Mouse (Mus musculus): ENCODE data around the gene Clec2i.
A peak's percentile ranks its signal among the peaks of the same experiment; 100 is the strongest.
"Not testable (repeated sequence)": the region's sequence is repeated elsewhere in the genome, so short reads cannot be mapped to it uniquely, and the experiment has no call there.

Clec2i gene

DNA sequence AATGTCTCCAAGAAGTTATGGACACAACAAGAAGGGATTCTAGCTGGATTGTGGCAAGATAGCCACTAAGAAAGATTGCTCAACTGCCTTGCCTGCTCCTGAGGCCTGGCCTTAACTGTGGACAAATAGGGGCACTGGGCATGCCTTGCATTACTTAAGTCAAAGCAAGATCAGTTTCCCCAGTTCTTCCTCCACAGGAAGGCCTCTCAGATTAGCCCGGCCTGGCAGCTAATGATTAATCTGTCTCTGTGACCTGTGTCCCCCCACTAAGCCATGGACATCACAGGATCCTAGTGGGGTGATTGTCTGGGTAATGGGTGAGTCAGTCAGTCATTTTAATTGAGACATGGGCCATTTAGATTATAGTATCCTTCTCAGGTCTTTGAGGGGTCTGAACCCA is 31.9 kb upstream of the Clec2i start:
- peak in 1 of 2 experiments; percentile 52 for DNase-seq

DNA sequence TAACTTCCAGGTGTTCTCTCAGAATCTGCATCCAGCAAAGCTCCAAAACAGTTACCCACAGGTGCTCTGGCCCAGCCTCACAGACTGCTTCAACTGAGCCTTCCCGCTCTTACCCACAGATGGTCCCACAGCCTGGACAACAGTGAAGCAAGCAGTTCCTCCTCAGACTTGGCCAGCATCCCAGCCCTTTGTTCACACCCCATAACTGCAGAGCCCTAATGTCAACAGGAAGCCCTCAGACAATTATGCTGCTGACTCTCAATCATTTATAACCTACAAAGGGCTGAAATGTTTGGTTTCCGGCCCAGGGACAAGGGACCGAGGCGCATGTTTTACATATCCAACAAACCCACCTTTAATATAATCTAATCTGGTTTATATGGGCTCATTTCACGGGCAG is 31.1 kb upstream of the Clec2i start:
- DNase-seq = peak; percentile 90 to 92

DNA sequence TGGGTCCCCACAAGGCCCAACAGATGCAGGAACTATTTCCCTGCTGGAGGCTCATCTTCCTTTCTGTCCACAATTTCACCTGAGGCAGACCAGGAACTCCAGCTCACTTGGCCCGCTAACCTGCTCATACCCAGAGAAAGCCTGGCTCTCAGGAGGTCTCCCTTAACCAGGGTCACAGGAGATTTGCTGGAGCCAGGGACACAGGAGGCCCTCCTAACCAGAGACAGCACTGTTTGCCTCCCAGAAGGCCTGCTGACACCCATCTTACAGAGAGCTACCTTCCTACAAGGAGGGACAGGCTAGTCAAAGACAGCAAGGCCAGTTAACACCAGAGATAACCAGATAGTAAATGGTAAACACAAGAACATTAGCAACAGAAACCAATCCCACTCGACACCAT is 29.4 kb upstream of the Clec2i start:
- DNase-seq = no peak

DNA sequence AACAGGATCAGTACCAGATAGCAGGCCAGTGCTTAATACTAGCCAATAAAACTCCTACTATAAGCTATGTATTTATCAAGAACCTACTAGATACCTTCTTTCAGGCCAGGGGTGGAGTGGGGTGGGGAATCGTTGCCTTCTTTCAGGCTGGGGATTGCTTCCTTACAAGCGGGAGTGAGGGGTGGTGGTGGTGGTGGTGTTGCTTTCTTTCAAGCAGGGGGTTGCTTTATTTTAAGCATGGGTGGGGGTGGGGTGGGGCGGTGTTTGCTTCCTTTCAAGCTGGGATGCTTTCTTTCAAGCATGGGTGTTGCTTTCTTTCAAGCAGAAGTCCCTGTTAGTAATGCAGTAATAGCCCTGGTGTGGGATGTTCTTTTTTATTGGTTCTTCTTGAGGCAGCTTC is 18.5 kb upstream of the Clec2i start:
- DNase-seq = no peak

DNA sequence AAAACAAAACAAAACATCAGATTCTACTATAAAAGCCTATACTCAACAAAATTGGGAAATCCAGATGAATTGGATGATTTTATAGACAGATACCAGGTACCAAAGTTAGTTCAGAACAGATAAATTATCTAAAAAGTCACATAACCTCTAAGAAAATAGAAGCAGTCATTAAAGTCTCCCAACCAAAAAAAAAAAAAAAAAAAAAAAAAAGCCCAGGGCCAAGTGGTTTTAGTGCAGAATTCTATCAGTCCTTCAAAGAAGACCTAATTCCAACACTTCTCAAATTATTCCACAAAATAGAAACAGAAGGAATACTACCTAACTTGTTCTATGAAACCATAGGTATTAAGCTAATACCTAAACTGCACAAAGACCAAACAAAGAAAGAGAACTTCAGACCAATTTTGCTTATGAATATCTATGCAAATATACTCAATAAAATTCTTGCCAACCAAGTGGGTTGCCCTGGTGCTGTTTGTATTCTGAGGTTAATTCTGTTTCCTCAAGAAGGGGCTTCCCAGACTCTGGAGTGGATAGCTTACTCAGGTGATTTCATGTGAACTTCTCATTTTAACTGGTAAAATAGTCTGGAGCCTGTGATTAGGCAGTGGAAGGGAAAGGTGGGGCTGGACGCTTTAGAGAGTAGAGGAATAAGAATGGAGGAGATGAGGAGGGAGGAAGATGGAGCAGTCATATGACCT is 15.3 kb upstream of the Clec2i start:
- DNase-seq = no peak

DNA sequence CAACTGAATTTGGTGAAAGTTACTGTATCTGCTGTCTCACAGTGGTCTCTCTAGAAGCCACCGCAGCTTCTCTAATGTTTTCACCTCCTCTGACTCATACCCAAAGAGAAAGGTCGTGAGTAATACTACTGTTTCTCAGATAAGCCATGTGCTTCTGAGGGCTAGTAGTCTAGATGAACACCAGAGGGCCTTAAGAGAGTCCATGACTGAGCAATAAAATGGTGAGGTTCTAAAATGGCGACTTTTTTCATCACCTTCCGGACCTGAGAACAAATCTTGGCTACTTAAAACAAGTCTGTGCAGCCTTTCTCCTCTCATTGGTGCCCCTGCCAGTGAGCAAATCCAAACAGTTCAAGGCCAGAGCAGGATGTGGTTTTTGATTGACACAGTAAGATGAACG is 1.4 kb downstream of the Clec2i start:
- no peak for DNase-seq

DNA sequence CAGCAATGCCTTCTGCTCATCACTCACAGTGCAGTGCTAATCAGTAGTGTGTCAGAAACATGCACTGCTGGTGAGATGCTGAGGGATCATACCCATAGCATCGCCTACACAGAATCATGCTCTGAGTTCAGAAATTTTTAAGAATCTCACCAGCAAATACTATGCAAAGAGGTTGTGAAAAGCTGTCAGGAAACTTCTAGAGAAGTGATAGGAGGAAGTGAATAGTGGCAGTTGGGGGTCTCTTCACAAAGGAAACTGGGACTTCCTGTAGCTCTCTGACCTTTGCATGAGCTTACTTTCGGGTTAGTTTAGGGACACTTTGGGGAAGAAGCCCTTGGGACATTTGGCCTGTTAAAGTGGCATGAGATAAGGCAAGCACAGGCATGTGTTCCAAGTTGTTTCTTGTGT is 3.6 kb downstream of the Clec2i start, which contains the start of gene BC035044:
TSS of gene BC035044 (minus strand) at position 179 of the 408 bp plus-strand sequence.
- DNase-seq = no peak

DNA sequence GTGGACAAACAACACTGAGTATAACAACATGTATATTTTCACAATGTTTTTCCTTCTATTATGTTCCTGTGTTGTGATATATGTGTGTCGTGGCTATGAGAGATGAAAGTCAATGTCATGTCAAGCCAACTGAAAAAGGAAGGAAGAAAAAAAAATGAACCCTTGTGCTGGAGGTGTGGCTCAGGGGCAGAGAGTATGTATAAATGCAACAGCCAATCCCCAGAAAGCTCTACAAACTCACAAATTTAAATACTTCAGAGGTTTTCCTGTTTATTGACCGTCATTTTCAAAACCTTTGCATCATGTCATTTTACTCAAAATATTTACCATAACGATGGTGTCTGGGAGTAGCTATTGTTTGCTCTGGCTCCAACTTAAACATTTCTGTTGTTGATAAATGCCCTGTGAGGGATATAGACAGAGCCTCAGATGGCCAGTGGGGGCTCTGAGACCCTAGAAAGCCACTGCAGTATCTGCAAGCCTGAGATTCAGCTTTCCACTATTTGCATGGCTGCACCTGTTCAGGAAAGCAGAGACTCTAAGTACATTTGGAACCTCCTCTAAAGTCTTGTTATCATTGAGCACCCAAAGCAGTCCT is 8.1 kb downstream of the Clec2i start:
- no peak for DNase-seq

DNA sequence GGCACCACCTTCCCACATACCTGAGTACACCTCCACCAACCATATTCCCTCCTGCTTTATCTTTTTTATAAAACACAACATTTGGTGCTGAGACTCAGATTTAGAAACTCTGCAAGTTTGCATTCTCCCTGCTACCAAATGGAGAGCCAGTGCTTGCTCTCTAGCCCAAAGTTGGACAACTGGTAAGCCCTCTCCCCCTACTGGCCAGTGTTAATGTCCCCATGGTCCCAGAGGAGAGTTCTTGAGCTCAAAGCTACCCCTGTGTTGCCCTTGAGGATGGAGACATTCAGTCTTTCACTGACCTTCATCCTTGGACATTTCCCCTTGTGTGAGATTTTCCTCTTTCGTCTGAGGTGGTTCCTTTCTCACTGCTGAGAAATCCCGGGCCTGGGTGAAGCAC is 12.7 kb downstream of the Clec2i start:
- DNase-seq = no peak

DNA sequence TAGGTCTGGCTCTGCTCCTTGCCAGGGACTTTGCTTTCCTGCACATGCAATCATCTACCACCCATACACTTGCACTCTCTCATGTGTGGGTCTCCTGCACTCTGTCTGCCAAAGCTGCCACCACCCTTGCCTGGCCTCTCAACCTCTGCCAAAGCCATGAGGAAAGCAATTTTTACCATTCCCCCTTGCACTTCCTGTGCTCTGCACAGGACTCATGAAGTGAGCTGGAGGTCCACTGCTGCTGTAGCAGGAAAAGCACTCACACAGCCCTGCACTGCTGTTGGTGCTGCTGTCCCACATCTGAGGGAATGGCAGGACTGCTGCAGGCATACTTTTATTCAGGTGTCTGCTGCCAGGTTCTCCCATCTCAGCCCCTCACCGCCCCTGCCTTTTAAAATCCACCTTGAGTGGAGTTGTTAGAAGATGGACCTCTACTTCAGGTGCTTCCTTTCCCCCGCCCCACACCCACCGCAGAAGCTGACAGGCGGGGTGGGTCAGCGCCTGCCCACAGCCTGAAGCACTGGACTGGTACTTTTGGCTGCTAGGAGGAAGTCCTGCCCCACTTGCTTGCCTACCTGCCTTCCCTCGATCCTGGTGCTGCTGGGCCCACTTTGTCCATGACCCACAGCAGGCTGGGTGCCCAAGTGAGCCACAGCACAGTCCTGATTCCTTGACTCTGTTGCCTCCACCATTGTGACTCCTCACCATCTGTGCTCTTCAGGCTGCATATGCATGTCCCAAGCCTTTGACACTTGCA is 13.6 kb downstream of the Clec2i start:
- not testable (repeated sequence) for DNase-seq

DNA sequence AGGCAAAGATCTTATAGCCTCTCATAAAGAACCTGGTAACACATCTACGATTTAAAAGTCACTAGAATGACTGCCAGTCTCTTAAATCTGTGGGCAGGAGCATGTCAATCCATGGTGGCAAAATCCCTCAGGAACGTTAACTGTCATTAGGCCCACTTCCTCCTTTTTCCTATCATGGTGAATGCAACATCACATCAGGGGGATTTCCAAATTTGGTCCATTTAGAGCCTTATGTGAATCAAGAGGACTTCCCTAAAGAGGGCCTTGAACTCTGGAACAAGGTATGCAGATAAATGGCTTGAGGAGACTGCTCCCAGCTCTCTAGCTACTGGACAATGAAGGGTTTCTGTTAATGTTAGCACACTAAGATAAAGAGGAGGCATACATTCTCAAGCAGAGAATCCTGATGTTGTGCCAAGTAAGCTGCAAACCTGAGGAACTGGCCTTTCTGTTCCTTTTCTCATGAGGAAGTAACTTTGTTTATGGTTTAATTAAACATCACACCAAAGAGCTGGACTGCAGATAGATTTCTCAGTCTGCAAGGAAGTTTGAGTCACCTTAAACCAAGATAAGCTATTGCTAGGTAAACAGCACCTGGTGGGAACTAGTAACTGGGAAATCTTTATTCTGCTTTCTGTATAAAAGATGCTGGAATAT is 26.3 kb downstream of the Clec2i start:
- DNase-seq = no peak

DNA sequence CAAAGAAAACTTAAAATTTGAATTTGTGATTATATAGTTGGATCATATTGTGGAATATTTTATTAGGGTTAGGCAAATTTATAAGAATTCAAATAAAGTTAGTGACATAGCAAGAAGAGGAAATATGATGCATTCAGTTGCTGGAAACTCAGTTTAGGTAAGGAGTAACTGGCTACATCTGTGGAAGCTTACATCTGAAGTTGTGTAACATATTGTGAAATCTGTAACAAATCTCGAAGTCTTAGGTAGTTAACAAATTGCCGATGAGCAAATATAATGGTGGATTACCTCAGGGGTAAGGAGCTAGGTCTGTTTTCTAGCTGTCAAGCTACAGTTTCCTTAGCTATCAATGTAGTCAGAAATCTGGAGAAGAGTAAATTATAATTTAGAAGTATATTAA is 29.9 kb downstream of the Clec2i start:
- DNase-seq = no peak

DNA sequence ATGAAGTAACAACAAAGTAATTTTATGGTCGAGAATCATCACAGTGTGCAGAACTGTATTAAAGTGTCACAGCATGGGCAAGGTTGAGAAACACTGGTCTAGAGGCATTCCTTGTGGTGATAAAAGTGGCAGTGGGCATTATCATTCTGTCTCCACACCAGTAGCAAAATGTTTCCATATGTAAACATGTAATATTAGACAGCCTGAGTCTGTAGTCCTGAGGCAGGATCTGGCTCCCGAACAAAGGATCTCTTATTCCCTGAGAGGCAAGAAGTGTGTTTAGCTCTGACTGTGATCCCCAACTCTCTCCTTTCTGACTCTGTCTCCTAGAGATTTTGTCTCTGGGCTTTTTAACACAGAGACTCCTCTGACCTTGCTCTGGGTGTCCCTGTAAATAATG is 45.7 kb downstream of the Clec2i start:
- DNase-seq = no peak

DNA sequence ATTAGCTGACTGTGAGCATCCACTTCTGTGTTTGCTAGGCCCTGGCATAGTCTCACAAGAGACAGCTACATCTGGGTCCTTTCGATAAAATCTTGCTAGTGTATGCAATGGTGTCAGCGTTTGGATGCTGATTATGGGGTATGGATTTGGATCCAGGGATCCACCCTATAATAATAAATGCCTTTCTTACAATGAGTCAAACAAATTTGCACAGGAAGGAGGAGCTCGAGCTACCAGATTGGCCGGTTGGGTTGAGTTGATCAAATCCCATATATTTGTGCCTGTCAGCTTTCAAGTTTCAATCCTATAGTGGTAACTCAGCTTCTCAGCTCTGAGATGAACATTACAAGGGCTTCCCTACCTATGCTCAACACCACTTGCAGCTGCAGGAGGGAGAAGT is 46.7 kb downstream of the Clec2i start, which contains the start of gene Clec2g:
TSS of gene Clec2g (plus strand) at position 301 of the 400 bp plus-strand sequence.
- not testable (repeated sequence) for DNase-seq

DNA sequence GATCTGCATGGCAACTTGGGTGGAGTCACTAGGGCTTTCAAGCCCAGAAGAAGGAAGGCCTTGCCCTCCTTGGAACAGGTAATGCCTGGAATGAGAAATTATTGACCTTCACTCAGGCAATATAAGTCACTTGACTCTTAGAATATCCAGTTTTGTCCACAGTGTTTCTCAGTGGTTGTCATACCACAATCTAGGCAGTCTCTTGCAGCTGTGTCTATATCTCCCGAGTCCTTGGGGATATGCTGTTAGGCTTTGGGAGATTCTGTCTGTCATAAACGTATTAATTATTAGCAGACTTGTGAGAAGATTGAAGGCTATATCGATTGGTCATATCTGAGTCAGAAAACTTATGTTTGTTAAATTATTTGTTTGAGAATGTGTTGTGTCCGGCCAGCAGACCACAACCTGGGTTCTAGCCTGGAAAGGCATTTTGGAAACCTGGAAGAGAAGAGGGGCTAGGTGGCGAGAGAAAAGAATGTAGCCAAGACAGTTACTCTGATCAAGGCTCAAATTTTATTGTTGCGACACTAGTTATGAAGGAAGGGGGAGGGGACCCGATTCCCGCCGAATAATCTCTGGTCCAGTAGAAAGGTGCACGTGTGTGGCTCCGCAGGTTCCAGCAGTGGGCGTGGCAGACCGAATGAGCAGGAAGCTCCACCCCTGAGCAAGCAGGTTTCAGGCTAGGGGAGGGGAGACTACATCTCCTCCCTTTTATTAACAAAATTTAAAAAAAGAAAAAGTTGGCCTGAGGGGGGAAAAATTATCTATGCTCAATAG is 48.7 kb downstream of the Clec2i start:
- DNase-seq = not testable (repeated sequence)

DNA sequence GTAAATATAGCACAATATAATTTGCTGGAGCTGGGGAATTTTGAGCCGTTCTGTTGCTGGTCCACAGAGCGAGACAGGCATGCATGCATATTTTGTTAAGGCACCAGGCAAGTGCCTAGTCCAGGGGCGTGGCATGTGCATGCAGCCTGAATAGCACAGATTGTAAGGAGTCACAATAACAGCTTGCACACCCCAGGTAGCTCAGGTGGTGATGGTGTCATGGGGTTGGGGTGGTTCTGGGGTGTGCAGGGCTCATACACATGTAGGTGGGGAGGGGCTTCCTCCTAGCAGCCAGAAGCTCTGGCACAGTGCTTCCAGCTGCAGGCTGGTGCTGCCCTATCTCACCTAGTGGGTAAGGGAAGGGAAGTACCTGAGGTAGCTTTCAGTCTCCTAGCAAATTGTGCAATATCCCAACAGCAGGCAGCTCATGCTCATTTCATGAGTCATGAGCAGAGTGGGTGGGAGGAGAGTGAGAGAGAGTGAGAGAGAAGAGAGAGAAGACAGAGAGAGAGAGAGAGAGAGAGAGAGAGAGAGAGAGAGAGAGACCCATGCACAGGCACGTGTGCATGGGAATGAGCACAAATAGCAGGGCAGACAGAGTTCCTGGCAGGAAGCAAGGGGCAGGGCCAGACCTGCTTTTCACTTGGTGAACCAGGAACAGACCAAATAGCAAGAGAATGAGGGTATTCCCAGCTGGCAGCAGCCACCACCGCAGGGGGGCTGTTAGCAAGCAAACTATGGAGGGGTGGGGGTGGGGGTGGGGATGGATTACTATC is 54.4 kb downstream of the Clec2i start:
- no peak for DNase-seq

DNA sequence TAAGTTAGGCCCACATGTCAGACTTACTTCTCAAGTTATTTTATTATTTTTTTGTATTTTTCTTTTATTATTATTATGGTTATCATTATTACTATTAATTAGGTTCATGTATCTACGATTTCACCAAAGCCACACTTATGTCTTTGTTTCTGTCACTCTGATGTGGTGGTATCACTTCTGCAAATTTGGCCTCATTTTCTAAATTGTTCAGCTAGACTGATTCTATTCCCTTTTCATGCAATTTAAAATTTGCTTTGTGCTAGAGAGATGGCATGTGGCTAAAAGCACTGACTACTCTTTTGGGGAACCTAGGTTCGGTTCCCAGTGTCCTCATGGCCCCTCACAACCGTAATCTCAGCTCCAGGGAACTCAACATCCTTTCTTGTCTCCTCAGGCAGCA is 58.2 kb downstream of the Clec2i start:
- no peak for DNase-seq
